Mouse (Mus musculus) embryonic fibroblast, embryonic 13.5 days (primary cell): ENCODE measurements around the gene Adgra1. TPM values are rescaled to one million over a fixed set of nuclear protein-coding genes. Genes with fewer than 3 reads are reported as not detected.

Source experiments
- H3K27ac ChIP-seq: 2 replicates; pipeline ENCODE4 v1.5.1; 2012; ENCODE audit warnings: low read length, control low read depth, inconsistent platforms; ENCODE audit not compliant: insufficient read depth
- H3K4me1 ChIP-seq: 2 replicates; pipeline ENCODE4 v1.6.1; 2011; ENCODE audit warnings: low read length; ENCODE audit not compliant: control insufficient read depth, insufficient read depth
- H3K4me3 ChIP-seq: 2 replicates; pipeline ENCODE4 v1.5.1; 2011; ENCODE audit warnings: mild to moderate bottlenecking, control low read depth, low read length; ENCODE audit not compliant: insufficient read depth
- CTCF ChIP-seq: IDR thresholded peaks from 2 replicates; pipeline ENCODE4 v1.5.1; 2011; ENCODE audit warnings: mild to moderate bottlenecking, control low read depth, low read length, moderate library complexity, borderline replicate concordance; ENCODE audit not compliant: insufficient read depth
- POLR2A ChIP-seq: IDR thresholded peaks from 2 replicates; pipeline ENCODE4 v1.6.1; 2011; ENCODE audit warnings: low read depth, mild to moderate bottlenecking, control low read depth, low read length, moderate library complexity
- polyA plus RNA-seq: library from polyadenylated mRNA; stranded (reverse); fragments of >200 nt; gene quantifications from 2 replicates; pipeline ENCODE4 v1.2.4, GENCODE M21; 2011; ENCODE audit warnings: low read depth; ENCODE audit not compliant: missing spikeins, insufficient read length

The Adgra1 gene
- polyA plus RNA-seq, 1 experiment: 1.0 TPM

- Histone ChIP-seq H3K4me1 (no peaks in the 10 kb centered on the region), H3K4me3 (no peak overlapping the region), H3K27ac (no peak overlapping the region)
- no peak for TF ChIP-seq POLR2A
- TF ChIP-seq CTCF: no peak
These were observed 84.3 kb downstream of the Adgra1 start for GRCm38 (mm10) chr7:139918262-139918661.

Other genes starting within 250 kb of the Adgra1 start
- gene Cfap46, start 150.4 kb upstream of the Adgra1 start, polyA plus RNA-seq: 0.30 TPM in 1 of 2 replicates, not detected in the other
- not detected in 2 replicates for gene Kndc1, start 60.5 kb downstream of the Adgra1 start, polyA plus RNA-seq
- gene Utf1, start 109.6 kb downstream of the Adgra1 start, polyA plus RNA-seq: not detected in 2 replicates
- gene 6430531B16Rik, start 144.6 kb downstream of the Adgra1 start, polyA plus RNA-seq: not detected in 2 replicates
- gene Adam8, start 158.4 kb downstream of the Adgra1 start, polyA plus RNA-seq: 9.0 and 17.4 TPM in 2 replicates
- gene Zfp511, start 202.2 kb downstream of the Adgra1 start, polyA plus RNA-seq: 19.8 and 21.0 TPM in 2 replicates
- gene Tubgcp2, start 202.5 kb downstream of the Adgra1 start, polyA plus RNA-seq: 29.9 and 38.5 TPM in 2 replicates
- not detected in 2 replicates for gene Msx3, start 214.9 kb downstream of the Adgra1 start, polyA plus RNA-seq
- gene Caly, start 248.4 kb downstream of the Adgra1 start, polyA plus RNA-seq: not detected in 2 replicates